Mouse (Mus musculus) limb, embryonic 14.5 days (tissue): ENCODE measurements around the gene Gm3182. TPM values are rescaled to one million over a fixed set of nuclear protein-coding genes. Genes with fewer than 3 reads are reported as not detected.
"Not testable (repeated sequence)": the region's sequence is repeated elsewhere in the genome, so short reads cannot be mapped to it uniquely, and the experiment has no call there.

Experiments used
- ATAC-seq: fragments of 200-750 bp; cut with Nextera tagmentation; 2 replicates; pipeline ENCODE4 v1.8.0; 2017; ENCODE audit warnings: low read depth, moderate number of reproducible peaks, moderate TSS enrichment; ENCODE audit not compliant: low FRiP score
- DNase-seq: peaks from one replicate; pipeline ENCODE4 v3.0.0-alpha.2; 2015; ENCODE audit warnings: low spot score
- H3K27ac ChIP-seq: fragments of 300-500 bp; sonication (generic); replicated peaks from 2 replicates; pipeline ENCODE4 v1.5.1; 2014; ENCODE audit warnings: low read depth, mild to moderate bottlenecking, low read length, moderate library complexity, mixed read lengths
- H3K27me3 ChIP-seq: fragments of 300-500 bp; sonication (generic); 2 replicates; pipeline ENCODE4 v1.6.1; 2014; ENCODE audit warnings: low read length, mixed read lengths; ENCODE audit not compliant: control insufficient read depth, insufficient read depth
- H3K36me3 ChIP-seq: fragments of 300-500 bp; sonication (generic); 2 replicates; pipeline ENCODE4 v1.6.1; 2014; ENCODE audit warnings: mild to moderate bottlenecking, low read length, moderate library complexity, mixed read lengths; ENCODE audit not compliant: control insufficient read depth, insufficient read depth
- H3K4me1 ChIP-seq: fragments of 300-500 bp; sonication (generic); 2 replicates; pipeline ENCODE4 v1.6.1; 2014; ENCODE audit warnings: antibody characterized with exemption, low read length, mixed read lengths; ENCODE audit not compliant: control insufficient read depth, insufficient read depth
- H3K4me2 ChIP-seq: fragments of 300-500 bp; sonication (generic); replicated peaks from 2 replicates; pipeline ENCODE4 v1.6.1; 2014; ENCODE audit warnings: low read depth, mild to moderate bottlenecking, low read length, moderate library complexity; ENCODE audit not compliant: severe bottlenecking
- H3K4me3 ChIP-seq: fragments of 300-500 bp; sonication (generic); replicated peaks from 2 replicates; pipeline ENCODE4 v1.5.1; 2014; ENCODE audit warnings: low read length
- H3K9ac ChIP-seq: fragments of 300-500 bp; sonication (generic); 2 replicates; pipeline ENCODE4 v1.6.1; 2014; ENCODE audit warnings: mild to moderate bottlenecking, low read depth, low read length, moderate library complexity; ENCODE audit not compliant: severe bottlenecking
- H3K9me3 ChIP-seq: fragments of 300-500 bp; sonication (generic); 2 replicates; pipeline ENCODE4 v1.6.1; 2016; ENCODE audit warnings: low read length; ENCODE audit not compliant: control insufficient read depth
- WGBS: fragments of 180-500 bp; shearing (Covaris S2); extraction: QIAGEN DNeasy Blood & Tissue Kit; methylation state at CpG from one replicate; pipeline ENCODE4 v1.1.7; 2014; 5-methylcytosine and 5-hydroxymethylcytosine counted together
- polyA plus RNA-seq, 2 experiments: library from polyadenylated mRNA; depleted of rRNA in 1 of 2; stranded (reverse) in 1 of 2; unstranded in 1 of 2; fragments of >200 nt; fragmentation: Nextera tagmentation in 1 of 2; extraction: Ambion mirVana in 1 of 2; gene quantifications; 2 replicates each; pipeline versions ENCODE4 v1.2.1 to v1.2.3; 2012 to 2014

Gm3182 gene
- polyA plus RNA-seq (2012; rRNA removed) (not detected in 2 replicates), polyA plus RNA-seq (2014; fragmentation: Nextera tagmentation; extraction: Ambion mirVana) (not detected in 2 replicates)

- H3K9me3 ChIP-seq, ATAC-seq, H3K4me2 ChIP-seq, H3K27ac ChIP-seq, DNase-seq, H3K4me1 ChIP-seq, H3K9ac ChIP-seq, H3K4me3 ChIP-seq, H3K36me3 ChIP-seq, H3K27me3 ChIP-seq: not testable (repeated sequence)
- no CpG with 5 or more reads among the region's 2 CpGs for WGBS
Measured at GRCm38 (mm10) chr14:4481445-4481844, at the start of gene Gm3182. TSS of gene Gm3182 (plus strand) at chr14:4481745.

- H3K9me3 ChIP-seq, H3K4me1 ChIP-seq, H3K36me3 ChIP-seq, H3K9ac ChIP-seq, ATAC-seq, DNase-seq, H3K27ac ChIP-seq, H3K27me3 ChIP-seq: not testable (repeated sequence)
- Histone ChIP-seq H3K4me2 (peak overlapping the region; percentile 37), H3K4me3 (peak overlapping the region; percentile 21)
- WGBS: 2% methylated on average over 15 of the region's 25 CpGs
Measured at GRCm38 (mm10) chr14:4499425-4499824, 17.9 kb downstream of the Gm3182 start.

Other genes starting within 250 kb of the Gm3182 start
- not detected in 2 replicates for gene Gm3138, start 232.1 kb upstream of the Gm3182 start, polyA plus RNA-seq (2012; rRNA removed)
- gene Gm3138, start 232.1 kb upstream of the Gm3182 start, polyA plus RNA-seq (2014; fragmentation: Nextera tagmentation; extraction: Ambion mirVana): not detected in 2 replicates
- not detected in 2 replicates for gene Gm3149, start 164.5 kb upstream of the Gm3182 start, polyA plus RNA-seq (2012; rRNA removed)
- not detected in 2 replicates for gene Gm3149, start 164.5 kb upstream of the Gm3182 start, polyA plus RNA-seq (2014; fragmentation: Nextera tagmentation; extraction: Ambion mirVana)
- gene 2610042L04Rik, start 147.0 kb upstream of the Gm3182 start, polyA plus RNA-seq (2012; rRNA removed): 0.15 and 0.38 TPM in 2 replicates
- 0.12 and 0.28 TPM in 2 replicates for gene 2610042L04Rik, start 147.0 kb upstream of the Gm3182 start, polyA plus RNA-seq (2014; fragmentation: Nextera tagmentation; extraction: Ambion mirVana)
- gene Gm3159, start 84.2 kb upstream of the Gm3182 start, polyA plus RNA-seq (2012; rRNA removed): not detected in 2 replicates
- gene Gm3159, start 84.2 kb upstream of the Gm3182 start, polyA plus RNA-seq (2014; fragmentation: Nextera tagmentation; extraction: Ambion mirVana): not detected in 2 replicates
- gene Gm3164, start 66.3 kb upstream of the Gm3182 start, polyA plus RNA-seq (2012; rRNA removed): 0.23 and 0.58 TPM in 2 replicates
- 0.59 and 0.82 TPM in 2 replicates for gene Gm3164, start 66.3 kb upstream of the Gm3182 start, polyA plus RNA-seq (2014; fragmentation: Nextera tagmentation; extraction: Ambion mirVana)
- 0.51 and 2.8 TPM in 2 replicates for gene Gm3173, start 50.8 kb upstream of the Gm3182 start, polyA plus RNA-seq (2012; rRNA removed)
- not detected in 2 replicates for gene Gm3173, start 50.8 kb upstream of the Gm3182 start, polyA plus RNA-seq (2014; fragmentation: Nextera tagmentation; extraction: Ambion mirVana)
- gene Gm3047, start 73.7 kb downstream of the Gm3182 start, polyA plus RNA-seq (2012; rRNA removed): not detected in 2 replicates
- gene Gm3047, start 73.7 kb downstream of the Gm3182 start, polyA plus RNA-seq (2014; fragmentation: Nextera tagmentation; extraction: Ambion mirVana): not detected in 2 replicates
- not detected in 2 replicates for gene Gm8159, start 150.6 kb downstream of the Gm3182 start, polyA plus RNA-seq (2012; rRNA removed)
- not detected in 2 replicates for gene Gm8159, start 150.6 kb downstream of the Gm3182 start, polyA plus RNA-seq (2014; fragmentation: Nextera tagmentation; extraction: Ambion mirVana)
- 0.05 TPM in 1 of 2 replicates, not detected in the other for gene Gm3239, start 182.4 kb downstream of the Gm3182 start, polyA plus RNA-seq (2012; rRNA removed)
- not detected in 2 replicates for gene Gm3239, start 182.4 kb downstream of the Gm3182 start, polyA plus RNA-seq (2014; fragmentation: Nextera tagmentation; extraction: Ambion mirVana)
- not detected in 2 replicates for gene Gm7876, start 227.5 kb downstream of the Gm3182 start, polyA plus RNA-seq (2012; rRNA removed)
- not detected in 2 replicates for gene Gm7876, start 227.5 kb downstream of the Gm3182 start, polyA plus RNA-seq (2014; fragmentation: Nextera tagmentation; extraction: Ambion mirVana)
- gene Gm3252, start 245.0 kb downstream of the Gm3182 start, polyA plus RNA-seq (2012; rRNA removed): 0.35 and 0.42 TPM in 2 replicates
- gene Gm3252, start 245.0 kb downstream of the Gm3182 start, polyA plus RNA-seq (2014; fragmentation: Nextera tagmentation; extraction: Ambion mirVana): 0.23 TPM in 1 of 2 replicates, not detected in the other